Mouse (Mus musculus) kidney, adult 11 months (tissue): Measurements from ENCODE around the gene Coro1a.
"Not testable (repeated sequence)": the region's sequence is repeated elsewhere in the genome, so short reads cannot be mapped to it uniquely, and the experiment has no call there.

Experiments used
- DNase-seq: peaks from one replicate; pipeline ENCODE4 v3.0.0; 2022

Coro1a gene

GRCm38 (mm10) chr7:126707442-126708174 lies at the start of gene Coro1a:
Coro1a (minus strand) TSS chr7:126707787.
- no peak for DNase-seq

- peak; percentile 75 for DNase-seq
Observed at GRCm38 (mm10) chr7:126754866-126755265, 47.3 kb upstream of the Coro1a start.

GRCm38 (mm10) chr7:126749582-126750343 lies 42.2 kb upstream of the Coro1a start:
- no peak for DNase-seq

DNA sequence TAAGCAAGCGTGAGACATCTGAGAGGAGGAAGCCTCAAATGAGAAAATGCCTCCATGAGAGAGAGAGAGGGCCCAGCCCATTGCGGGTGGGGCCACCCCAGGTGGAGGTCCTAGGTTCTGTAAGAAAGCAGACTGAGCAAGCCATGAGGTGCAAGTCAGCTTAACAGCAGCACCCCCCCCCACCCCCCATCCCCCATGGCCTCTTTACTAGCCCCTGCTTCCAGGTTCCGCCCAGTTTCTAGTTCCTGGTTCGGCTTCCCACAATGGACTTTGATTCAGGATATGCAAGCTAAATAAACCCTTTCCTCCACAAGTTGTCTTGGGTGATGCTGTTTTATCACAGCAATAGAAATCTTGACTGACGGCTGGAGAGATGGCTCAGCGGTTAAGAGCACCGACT lies 41.2 kb upstream of the Coro1a start:
- DNase-seq: no peak

DNA sequence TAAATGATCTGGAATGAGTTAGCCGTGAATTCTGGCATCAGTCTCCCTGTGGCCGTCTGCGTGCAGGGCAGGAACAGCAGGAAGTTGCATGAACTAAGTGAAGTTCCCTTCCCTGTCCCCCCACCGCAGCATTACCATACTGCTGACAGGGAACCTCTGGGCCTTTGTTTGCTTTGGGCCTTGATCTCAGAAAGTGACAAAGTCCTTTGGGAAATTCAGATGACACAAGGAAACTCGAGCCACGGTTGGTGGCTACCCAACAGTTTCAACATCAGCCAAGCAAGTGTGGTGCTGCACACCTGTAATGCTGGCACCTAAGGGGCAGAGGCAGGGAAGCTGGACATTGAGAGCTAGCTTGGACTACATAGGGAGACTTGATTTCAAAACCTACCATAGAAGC lies 39.2 kb upstream of the Coro1a start:
- DNase-seq: no peak

GRCm38 (mm10) chr7:126746066-126746465 lies 38.5 kb upstream of the Coro1a start:
- no peak for DNase-seq

DNA sequence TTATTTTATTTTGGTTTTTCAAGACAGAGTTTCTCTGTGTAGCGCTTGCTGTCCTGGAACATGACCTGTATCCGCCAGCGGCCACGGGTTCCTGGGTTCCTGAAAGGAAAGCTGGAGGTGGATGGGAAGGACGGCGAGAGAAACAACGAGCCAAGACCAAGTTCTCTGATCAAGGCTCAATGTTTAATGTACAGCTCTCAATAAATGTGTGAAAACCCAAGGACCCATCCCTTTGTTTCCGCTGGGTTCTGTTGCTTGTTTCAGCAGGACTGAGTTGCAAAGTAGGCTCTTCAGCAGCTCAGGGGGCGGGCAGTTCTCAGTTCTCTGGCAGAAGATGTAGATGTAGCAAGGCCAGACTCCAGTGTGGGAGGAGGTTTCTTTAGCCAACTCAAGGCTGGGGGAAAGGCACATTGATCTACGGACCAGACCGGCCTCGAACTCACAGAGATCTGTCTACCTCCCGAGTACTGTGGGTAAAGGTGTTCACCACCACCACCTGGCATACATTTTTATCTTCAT lies 34.4 kb upstream of the Coro1a start:
- no peak for DNase-seq

DNA sequence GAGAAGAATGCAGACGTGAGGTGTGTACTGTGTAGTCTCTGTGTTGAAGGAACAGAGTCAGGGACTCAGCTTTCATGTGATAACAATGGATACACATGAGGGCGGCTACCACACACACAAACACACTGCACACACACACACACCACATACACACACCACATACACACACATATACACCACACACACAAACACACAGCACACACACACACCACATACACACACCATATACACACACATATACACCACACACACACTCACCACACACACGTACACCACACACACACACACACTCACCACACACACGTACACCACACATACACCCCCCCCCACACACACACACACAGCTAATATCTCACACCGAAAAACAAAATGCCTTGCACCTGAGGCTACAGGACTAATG lies 33.9 kb upstream of the Coro1a start:
- no peak for DNase-seq

DNA sequence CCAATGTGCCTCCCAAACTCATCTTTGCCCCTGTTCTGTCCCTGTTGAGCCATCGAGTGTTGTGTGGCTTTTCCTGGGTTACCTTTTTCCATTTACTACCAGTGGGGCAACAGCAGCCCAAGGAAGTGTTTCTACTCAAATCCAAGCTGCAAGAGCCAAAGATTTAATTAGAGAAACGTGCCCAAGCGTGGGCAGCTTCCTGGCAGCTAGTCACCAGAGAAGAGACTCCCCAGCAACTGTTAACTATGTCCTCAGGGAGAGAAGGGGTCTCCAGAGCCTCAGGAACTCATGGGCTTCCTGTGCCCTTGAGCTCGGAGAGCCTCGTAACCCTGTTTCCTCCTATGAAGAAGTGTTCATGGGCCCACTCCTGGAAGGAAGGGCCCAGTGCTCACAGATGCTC lies 33.4 kb upstream of the Coro1a start:
- DNase-seq: no peak

DNA sequence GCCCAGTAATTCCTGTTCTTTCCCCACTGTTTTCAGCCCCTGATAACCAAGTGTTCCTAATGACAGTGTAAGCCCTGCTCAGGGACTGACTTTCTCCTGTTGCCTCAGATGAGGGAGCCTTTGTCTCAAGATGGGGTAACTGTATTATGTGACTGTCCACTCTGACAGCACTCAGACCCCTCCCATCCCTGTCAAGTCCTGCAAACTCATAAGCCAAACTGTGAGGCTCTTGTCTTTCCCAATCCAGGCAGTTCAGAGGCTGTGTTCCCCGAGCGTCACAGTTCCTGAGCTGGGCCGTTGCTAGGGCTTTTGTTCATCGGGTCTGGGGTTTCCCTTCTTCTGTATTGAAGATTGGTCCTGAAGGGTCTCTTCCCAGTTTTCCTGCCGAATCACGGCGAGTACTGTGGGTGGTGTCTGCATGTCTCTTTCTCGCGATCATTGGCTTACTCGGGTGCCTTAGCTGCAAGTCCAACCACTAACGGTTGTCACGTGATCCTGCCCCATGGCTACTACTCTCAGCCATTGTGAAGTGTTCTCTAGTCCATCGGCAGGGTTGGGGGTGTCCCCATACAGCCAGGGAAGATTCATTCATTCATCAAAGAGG lies 32.6 kb upstream of the Coro1a start:
- no peak for DNase-seq

DNA sequence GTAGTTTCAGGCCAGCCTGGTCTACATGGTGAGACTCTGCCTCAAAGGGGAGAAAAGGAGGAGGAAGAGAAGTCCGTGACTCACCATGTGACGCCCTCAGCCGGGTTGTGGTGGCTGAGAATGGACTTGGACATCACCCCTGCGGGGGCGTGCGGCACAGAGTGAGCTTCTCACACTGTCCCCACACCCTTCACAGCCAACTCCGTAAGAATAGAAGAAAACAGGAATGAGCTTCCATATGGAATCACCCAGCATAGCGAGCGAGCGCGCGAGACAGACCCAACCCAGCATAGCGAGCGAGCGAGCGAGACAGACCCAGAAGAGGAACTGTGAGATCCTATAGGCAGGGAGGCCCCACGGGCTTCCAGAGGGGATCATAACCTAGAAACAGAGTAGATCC lies 32.0 kb upstream of the Coro1a start:
- DNase-seq: no peak

DNA sequence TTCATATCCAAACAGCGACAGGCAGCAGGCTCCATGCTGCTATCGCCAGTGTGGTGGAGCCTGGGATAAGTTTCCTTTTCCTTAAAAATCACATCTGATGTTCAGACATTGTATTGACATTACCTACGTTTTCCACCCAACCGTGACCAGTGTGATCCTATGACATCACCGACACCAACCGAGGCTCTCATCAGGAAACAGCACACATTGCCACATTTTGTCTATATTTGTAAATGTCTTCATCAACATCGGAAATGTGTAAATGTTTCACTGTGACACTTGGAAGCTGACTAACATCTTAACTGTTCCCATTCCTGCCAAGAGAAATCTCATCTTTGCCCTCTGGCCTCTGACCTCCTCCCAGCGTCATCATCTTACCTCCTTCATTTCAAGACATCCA lies 28.5 kb upstream of the Coro1a start:
- no peak for DNase-seq

DNA sequence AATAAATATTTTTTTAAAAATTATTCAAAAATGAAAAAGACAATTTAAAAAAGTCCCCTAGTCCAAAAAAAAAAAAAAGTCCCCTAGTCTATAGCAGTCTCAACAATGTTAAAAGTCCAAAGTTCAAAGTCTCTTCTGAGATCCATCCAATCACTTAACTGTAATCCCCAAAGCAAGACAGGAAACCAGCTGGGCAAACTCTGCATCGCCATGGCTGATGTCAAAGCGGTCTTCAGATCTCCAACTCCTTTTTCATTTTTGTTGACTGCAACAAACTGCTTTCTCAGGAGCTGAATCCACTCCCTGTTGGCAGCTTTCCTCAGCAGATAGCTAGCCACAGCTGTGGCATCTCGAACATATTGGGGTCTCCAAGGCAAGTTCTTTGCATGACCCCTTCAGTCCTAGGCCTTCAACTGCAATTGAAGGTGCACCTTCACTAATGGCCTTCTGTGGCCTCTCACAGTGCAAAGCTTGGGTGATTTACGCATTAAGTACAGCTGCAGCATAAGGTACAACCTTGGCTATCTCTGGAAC lies 22.7 kb upstream of the Coro1a start:
- DNase-seq: not testable (repeated sequence)

GRCm38 (mm10) chr7:126725667-126726066 lies 18.1 kb upstream of the Coro1a start:
- DNase-seq: no peak

DNA sequence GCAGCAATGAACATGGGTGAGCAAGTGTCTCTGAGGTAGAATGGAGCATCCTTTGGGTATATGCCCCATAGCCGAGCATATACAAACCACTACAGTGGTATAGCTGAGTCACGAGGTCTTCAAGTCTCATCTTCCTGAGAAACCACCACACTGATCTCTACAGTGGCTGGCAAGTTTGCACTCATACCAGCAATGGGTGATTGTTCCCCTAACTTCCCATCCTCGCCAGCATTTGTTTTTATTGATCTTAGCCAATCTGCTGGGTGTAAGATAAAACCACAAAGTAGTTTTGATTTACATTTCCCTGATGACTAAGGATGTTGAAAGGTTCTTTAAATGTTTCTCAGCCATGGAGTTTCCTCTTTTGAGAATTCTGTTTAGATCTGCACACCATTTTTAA lies 17.5 kb upstream of the Coro1a start:
- no peak for DNase-seq

- DNase-seq: no peak
Observed at GRCm38 (mm10) chr7:126721635-126722034, 14.0 kb upstream of the Coro1a start.

GRCm38 (mm10) chr7:126718787-126719337 lies 11.3 kb upstream of the Coro1a start:
- DNase-seq: no peak

- no peak for DNase-seq
Observed at GRCm38 (mm10) chr7:126717566-126717965, 10.0 kb upstream of the Coro1a start.

DNA sequence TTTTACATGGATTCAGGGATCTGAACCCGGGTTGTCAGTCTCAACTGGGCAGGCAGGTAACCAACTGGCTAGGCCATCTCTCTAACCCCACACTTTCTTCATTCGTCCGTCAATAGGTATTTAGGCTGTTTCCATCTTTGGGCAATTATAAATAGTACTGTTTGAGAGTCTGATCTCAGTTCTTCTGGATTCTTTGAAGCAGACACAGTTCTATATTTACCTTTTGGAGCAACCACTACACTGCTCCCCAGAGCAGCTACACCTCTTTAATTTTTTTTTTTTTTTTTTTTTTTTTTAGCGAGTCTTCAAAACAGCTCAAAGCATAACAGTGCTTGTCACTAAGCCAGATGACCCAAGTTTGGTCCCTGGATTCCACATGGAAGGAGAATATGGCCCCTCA lies 8.1 kb upstream of the Coro1a start:
- no peak for DNase-seq

DNA sequence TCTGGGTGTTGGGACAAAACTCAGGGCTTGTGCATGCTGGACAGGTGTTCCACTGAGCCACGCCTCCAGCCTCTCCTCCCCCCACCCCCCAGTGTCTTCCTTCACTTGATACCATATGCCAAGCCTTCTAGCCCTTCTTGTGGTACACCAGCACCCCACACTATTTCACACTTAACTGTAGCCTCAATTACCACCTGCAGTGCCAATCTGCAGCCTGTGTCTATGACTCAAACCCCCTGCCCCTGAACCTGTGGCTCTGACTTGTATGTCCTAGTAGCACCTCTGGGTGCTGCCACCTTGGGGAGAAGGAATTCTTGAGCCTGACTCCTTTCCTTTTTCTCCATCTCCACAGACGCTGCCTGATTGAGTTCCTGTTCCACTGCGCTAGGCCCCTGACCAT lies 4.3 kb upstream of the Coro1a start:
- no peak for DNase-seq

DNA sequence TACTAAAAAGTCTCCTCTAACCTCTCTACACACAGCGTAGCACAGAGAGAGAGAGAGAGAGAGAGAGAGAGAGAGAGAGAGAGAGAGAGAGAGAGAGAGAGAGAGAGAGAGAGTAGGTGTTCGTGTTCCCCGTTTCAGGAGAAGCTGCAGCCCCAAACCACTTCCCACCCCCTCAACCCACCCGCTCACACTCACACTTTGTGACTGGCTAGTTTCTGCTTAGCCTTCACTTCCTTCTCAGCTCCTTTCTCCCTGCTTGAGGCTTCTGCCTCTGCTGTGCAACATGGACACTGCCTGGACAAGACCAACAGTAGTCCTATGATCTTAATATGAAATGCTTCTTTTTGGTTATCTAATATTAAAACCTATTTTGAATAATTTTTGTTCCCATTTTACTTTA lies 2.7 kb upstream of the Coro1a start:
- DNase-seq: no peak

GRCm38 (mm10) chr7:126708175-126708952 lies 777 bp upstream of the Coro1a start:
- DNase-seq: no peak
